Mouse (Mus musculus) left cerebral cortex, postnatal 25 days (tissue): ENCODE measurements at regions not wholly inside any gene's neighbourhood (a gene's known extent, or its start where the extent isn't known, plus 50 kb on each side); places are given as distances from the start of the nearest gene placed in this dataset.

Experiments
- DNase-seq, 2 experiments: peaks; one replicate each; pipeline ENCODE4 v3.0.0; 2022; ENCODE audit warnings: low spot score in 2 of 2, mixed read lengths in 1 of 2
- intact Hi-C: fragments of 180-260 bp; cut with DNase I; formaldehyde crosslinking; loops from one replicate; pipeline ENCODE4 v1.15.1; 2025

- DNase-seq = no peak
Observed at GRCm38 (mm10) chr3:129386522-129386921, 54.0 kb upstream of the Enpep start.

GRCm38 (mm10) chr3:129390506-129390905 lies 58.0 kb upstream of the Enpep start:
- intact Hi-C loops = no loop called here
- DNase-seq = peak in 1 of 2 experiments; percentile 3

More at GRCm38 (mm10) chr3:129386522-129386921, 54.0 kb upstream of the Enpep start:
- intact Hi-C loops = no loop called here

GRCm38 (mm10) chr3:129391888-129392813 lies 59.6 kb upstream of the Enpep start:
- intact Hi-C loops = no loop called here
- no peak for DNase-seq

DNA sequence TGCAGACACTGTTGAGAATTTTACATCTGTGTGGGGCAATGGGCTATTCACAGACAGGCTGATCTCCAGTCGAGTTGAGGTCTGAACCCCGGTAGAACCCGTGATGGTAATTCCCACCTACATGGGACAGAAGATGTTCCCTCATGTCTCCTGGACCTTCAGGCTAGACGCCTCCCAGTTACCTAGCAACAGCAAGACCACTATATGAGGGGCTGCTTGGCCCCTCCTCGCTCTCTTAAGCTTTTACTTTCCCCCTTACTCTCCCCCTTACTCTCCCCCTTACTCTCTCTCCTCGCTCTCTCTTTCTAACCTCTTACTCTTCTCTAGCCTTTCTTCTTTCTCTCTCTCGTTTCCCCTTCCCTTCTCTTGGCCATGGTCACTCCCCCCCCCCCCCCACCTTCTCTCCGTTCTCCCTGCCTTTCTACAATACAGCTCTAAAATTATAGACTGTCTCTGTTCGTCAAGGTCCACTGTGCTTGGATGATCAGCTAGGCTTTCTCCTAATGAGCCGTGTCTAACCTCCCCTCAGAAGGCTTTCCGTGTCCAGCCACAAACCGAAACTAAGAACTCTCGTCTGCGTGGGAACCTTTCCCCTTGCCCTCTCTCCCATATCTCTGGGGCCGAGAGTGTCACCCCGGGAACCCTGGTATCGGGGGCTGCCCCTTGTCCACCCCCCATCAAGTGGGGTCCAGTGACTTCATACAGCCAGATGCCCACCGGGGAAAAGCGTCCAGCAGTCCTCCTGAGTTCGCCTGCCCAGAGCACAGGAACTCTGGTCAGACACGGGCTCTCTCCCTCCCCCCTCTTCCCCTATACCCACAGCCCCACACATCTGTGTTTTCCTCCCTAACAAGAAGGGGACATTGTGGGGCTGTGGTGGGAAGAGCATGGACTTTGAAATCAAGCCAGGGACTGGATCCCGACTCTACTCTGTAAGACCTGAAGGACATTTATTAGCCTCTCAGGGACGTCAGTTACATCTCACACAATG lies 60.6 kb upstream of the Enpep start:
- intact Hi-C loops = no loop called here
- DNase-seq = no peak

GRCm38 (mm10) chr3:129397481-129397880 lies 65.0 kb upstream of the Enpep start:
- intact Hi-C loops = no loop called here
- no peak for DNase-seq

- intact Hi-C loops = no loop called here
- no peak for DNase-seq
Observed at GRCm38 (mm10) chr3:129400092-129400924, 67.8 kb upstream of the Enpep start.

DNA sequence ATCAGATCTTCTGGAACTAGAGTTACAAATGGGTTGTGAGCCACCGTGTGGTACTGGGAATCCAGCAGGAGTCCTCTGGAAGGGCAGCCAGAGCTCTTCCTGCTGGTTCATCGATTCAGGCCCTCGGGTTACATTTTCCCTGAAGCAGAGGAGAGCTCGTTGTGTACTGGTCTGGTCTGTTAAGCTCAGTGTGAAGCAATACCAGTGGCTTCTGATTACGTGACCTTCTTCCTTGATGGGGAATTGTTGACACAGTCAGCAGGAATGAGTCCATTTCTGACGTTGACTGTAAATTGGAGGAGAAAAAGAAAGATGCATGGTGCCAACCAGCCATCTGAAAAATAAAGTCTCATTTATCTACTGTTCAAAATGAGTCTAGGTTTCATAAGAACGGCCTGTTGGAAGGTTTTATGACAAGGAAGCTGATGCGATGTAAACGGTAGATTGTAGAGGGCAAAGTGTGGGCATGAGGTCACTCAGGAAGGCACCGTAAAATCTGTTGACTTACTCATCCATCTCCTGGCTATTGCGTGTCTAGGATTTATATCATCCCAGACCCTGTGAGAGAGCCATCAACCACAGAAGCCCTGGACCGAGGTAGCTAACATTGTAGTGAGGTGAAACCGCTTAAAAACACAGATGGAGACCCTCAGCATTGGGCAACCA lies 79.0 kb upstream of the Enpep start:
- intact Hi-C loops = no loop called here

GRCm38 (mm10) chr3:129412126-129412960 lies 79.8 kb upstream of the Enpep start:
- intact Hi-C loops = no loop called here
- DNase-seq = no peak

More for the DNA sequence above, 79.0 kb upstream of the Enpep start:
- DNase-seq = no peak

- intact Hi-C loops = no loop called here
- peak; percentile 18 to 57 for DNase-seq
Observed at GRCm38 (mm10) chr3:129412961-129413246, 80.4 kb upstream of the Enpep start.

DNA sequence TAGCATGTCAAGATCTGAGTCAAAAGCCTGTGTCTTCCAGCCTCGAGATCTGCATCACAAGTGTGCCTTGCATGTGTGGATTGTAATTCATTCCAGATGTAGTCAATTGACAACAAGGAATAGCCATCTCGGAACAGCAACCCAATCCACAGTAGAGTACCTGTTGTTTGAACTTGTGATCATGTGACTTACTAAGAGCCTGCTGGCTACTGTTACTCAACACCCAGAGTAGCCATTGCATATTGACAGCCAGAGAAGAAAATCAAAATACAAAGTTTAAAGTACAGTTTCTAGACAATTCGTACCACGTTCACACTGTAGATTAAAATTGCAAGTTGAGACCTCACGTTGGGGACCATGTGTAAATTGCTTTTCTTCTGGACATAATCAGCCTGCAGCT lies 83.1 kb upstream of the Enpep start:
- DNase-seq = no peak
- intact Hi-C loops = no loop called here

DNA sequence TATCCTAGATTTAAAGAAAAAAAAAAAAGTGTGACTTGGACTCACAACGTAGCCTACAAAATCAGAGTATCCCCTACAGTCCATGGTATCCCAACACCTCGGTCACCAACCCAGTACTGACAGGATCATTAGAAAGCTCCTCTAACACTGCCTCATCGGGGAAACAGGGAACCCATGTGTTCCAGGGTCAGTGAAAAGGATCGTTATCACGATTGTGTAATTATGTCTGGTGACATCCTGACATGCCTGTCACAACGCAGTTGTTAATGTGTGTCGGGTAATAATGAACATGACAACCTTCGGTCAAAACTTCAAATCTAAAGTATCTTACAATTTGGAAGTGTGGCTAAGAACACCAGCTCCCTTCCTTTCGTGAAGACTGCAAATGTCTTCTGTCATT lies 83.8 kb upstream of the Enpep start:
- no peak for DNase-seq
- intact Hi-C loops = no loop called here

- intact Hi-C loops = loop anchor here (2.0 to 5.0 kb wide), 2 partner anchors 113 to 266 kb away; no protein-coding TSS in a partner anchor
- DNase-seq = peak in 1 of 2 experiments; percentile 6
Observed at GRCm38 (mm10) chr3:129421620-129422239, 89.2 kb upstream of the Enpep start.

GRCm38 (mm10) chr3:129428750-129429149 lies 96.2 kb upstream of the Enpep start:
- DNase-seq = no peak
- intact Hi-C loops = no loop called here

DNA sequence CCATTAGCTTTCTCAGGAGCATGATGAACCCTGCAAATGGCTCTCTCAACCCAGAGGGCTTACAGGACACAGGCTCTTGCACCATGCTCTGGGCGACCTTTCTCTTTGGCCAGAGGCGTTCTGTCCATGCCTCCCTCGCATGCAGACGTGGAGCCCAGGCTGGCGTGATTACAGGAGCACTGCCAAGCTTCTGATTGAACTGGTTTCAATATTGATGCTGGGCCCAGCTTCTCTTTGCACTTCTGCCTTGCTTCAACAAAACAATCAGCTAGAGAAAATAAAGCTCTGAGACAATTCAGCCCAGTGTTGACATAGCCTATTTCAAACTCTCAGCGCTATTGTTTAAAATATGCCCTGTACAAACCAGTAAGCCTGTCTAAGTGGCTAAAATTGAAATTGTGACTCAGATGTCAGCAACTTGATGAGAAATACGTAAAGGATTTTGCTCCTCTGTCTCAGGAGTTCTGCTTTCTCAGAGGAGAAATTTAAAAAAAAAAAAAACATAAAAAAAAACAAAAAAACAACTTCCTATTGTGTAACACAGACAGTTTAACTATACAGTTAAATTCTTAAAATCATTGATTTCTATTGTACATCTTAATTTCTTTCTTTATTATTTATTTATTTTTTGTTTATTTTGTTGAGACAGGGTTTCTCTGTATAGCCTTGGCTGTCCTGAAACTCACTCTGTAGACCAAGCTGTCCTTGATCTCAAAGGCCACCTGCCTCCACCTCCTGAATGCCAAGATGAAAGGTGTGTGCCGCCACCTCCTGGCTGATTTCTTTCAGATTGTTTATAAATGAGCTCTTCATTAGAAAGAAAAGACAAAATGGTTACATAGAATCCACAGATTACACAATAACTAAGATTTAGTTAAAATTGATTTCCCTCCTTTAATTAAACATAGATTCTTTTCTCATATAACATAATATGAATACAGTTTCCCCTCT lies 96.9 kb upstream of the Enpep start:
- intact Hi-C loops = no loop called here
- DNase-seq = no peak

- no peak for DNase-seq
- intact Hi-C loops = no loop called here
Observed at GRCm38 (mm10) chr3:129434056-129434455, 98.1 kb upstream of the Elovl6 start.

DNA sequence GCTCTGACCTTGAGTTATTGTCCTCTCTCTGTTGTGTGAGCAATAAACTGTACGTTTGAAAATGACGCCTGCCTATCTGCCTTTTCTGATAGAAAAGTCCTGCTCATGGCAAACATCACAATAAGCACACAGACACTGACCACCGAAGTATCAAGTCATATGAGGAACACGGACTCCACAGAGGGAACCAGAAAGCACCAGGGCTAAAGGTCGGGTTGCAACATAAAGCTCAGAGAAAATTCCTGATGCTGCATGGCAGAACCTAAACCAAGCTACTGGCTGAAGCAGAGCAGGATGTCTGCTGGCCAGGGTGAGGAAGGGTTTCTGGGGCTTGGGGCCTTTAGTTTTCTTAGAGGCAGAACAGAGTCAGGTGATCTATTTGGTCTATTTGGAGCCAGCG lies 94.5 kb upstream of the Elovl6 start:
- intact Hi-C loops = no loop called here
- no peak for DNase-seq

DNA sequence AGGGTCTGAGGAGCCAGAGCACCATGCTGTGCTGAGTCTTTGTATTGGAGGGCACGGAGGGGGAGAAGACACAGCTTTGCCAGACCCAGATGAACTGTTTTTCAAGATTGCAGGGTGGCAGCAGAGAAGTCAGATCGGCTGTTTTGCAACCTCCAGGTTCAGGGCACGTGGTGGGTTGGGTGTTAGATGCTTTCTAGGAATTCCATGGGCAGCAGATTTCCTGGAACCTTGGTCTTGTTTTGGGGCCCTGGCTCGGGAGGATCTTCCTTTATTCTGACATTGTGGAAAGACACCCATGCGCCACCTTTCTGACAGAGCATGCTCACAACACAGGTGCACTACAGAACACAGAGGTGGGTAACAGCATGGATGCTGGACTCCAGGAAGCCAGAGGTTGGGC lies 89.4 kb upstream of the Elovl6 start:
- no peak for DNase-seq
- intact Hi-C loops = no loop called here
